15 mouse cellular contexts compared by ENCODE assay signal in genomic region chr6:113001719-113002118, GRCm38 (mm10). TPM values are rescaled to one million over a fixed set of nuclear protein-coding genes. Genes with fewer than 3 reads are reported as not detected.
A peak's percentile ranks its signal among the peaks of the same experiment; 100 is the strongest.
DNase-seq lines count a peak whose midpoint lies in the region; ATAC-seq lines count a peak whose summit lies in the region.
"Had no signal": no experiment of that assay in that cellular context is flagged by ENCODE, and none has a peak within 500 bp of the region (broad histone marks: within the 10 kb centered on the region; RNA-seq: fewer than 3 reads in every experiment).

No protein-coding gene starts in this region.

- H3K4me3 ChIP-seq in kidney, embryonic 16.5 days (ENCODE audit: low read length) = no peak overlapping the region
- no peak overlapping the region for H3K4me3 ChIP-seq in neural tube, embryonic 13.5 days
- no peak overlapping the region for H3K4me3 ChIP-seq in neural tube, embryonic 15.5 days (replicated peaks)
- H3K4me3 ChIP-seq: forebrain, embryonic 15.5 days; heart, embryonic 12.5 days; hindbrain, embryonic 13.5 days; limb, embryonic 15.5 days; stomach, embryonic 15.5 days had no signal

- H3K9me3 ChIP-seq in kidney, embryonic 16.5 days (ENCODE audit: low read length) = no peaks in the 10 kb centered on the region
- no peaks in the 10 kb centered on the region for H3K9me3 ChIP-seq in neural tube, embryonic 13.5 days
- no peaks in the 10 kb centered on the region for H3K9me3 ChIP-seq in neural tube, embryonic 15.5 days (replicated peaks)
- H3K9me3 ChIP-seq: forebrain, embryonic 15.5 days; heart, embryonic 12.5 days; hindbrain, embryonic 13.5 days; limb, embryonic 15.5 days; stomach, embryonic 15.5 days had no signal

- peak; percentile 7 to 19 for DNase-seq in kidney, adult 8-10 months
- DNase-seq in ZHBTc4 (ENCODE audit: low read depth, low spot score) = peak; percentile 67
- no peak for DNase-seq in cerebellum, postnatal 4 days (ENCODE audit: low spot score in 2 of 2)
- no peak for DNase-seq in right cerebral cortex, postnatal 4 days
- DNase-seq: cerebellum, postnatal 14 days; thymus, postnatal 25 days had no signal

- H3K9ac ChIP-seq in kidney, embryonic 16.5 days (replicated peaks; ENCODE audit: low read length) = no peak overlapping the region
- H3K9ac ChIP-seq in neural tube, embryonic 13.5 days = no peak overlapping the region
- no peak overlapping the region for H3K9ac ChIP-seq in neural tube, embryonic 15.5 days (replicated peaks)
- H3K9ac ChIP-seq: forebrain, embryonic 15.5 days; heart, embryonic 12.5 days; hindbrain, embryonic 13.5 days; limb, embryonic 15.5 days; stomach, embryonic 15.5 days had no signal

- ATAC-seq in kidney, embryonic 16.5 days (ENCODE audit: low FRiP score, low TSS enrichment) = no peak
- 0 out of 2 replicates have a peak, but pooled peaks have one; percentile 25 for ATAC-seq in neural tube, embryonic 13.5 days (ENCODE audit: low read depth)
- ATAC-seq in neural tube, embryonic 15.5 days (ENCODE audit: low FRiP score) = no peak

- H3K4me1 ChIP-seq in kidney, embryonic 16.5 days (ENCODE audit: insufficient read depth, low read length) = 0 out of 2 replicates have a peak, but pooled peaks cover 4% of the 10 kb centered on the region
- H3K4me1 ChIP-seq in neural tube, embryonic 13.5 days (replicated peaks) = peaks cover 7% of the 10 kb centered on the region
- peaks cover 8% of the 10 kb centered on the region for H3K4me1 ChIP-seq in neural tube, embryonic 15.5 days
- H3K4me1 ChIP-seq: heart, embryonic 12.5 days; limb, embryonic 15.5 days had no signal

- no peaks in the 10 kb centered on the region for H3K27me3 ChIP-seq in kidney, embryonic 16.5 days (ENCODE audit: insufficient read depth, low read length)
- no peaks in the 10 kb centered on the region for H3K27me3 ChIP-seq in neural tube, embryonic 13.5 days
- H3K27me3 ChIP-seq in neural tube, embryonic 15.5 days (replicated peaks) = no peaks in the 10 kb centered on the region
- H3K27me3 ChIP-seq: forebrain, embryonic 15.5 days; heart, embryonic 12.5 days; hindbrain, embryonic 13.5 days; stomach, embryonic 15.5 days had no signal

- H3K36me3 ChIP-seq in kidney, embryonic 16.5 days (ENCODE audit: insufficient read depth, low read length) = no peaks in the 10 kb centered on the region
- H3K36me3 ChIP-seq in neural tube, embryonic 13.5 days = no peaks in the 10 kb centered on the region
- H3K36me3 ChIP-seq in neural tube, embryonic 15.5 days = no peaks in the 10 kb centered on the region
- H3K36me3 ChIP-seq: forebrain, embryonic 15.5 days; heart, embryonic 12.5 days; hindbrain, embryonic 13.5 days; limb, embryonic 15.5 days; stomach, embryonic 15.5 days had no signal

- WGBS in kidney, embryonic 16.5 days = 66% methylated on average over 12 of the region's 12 CpGs
- WGBS in neural tube, embryonic 13.5 days = 77% methylated on average over 12 of the region's 12 CpGs
- WGBS in neural tube, embryonic 15.5 days = 74% methylated on average over 12 of the region's 12 CpGs

- H3K27ac ChIP-seq in kidney, embryonic 16.5 days (ENCODE audit: low read length) = no peak overlapping the region
- H3K27ac ChIP-seq in neural tube, embryonic 13.5 days (replicated peaks) = no peak overlapping the region
- H3K27ac ChIP-seq in neural tube, embryonic 15.5 days (replicated peaks) = no peak overlapping the region
- H3K27ac ChIP-seq: forebrain, embryonic 15.5 days; hindbrain, embryonic 13.5 days; limb, embryonic 15.5 days; macrophage; stomach, embryonic 15.5 days had no signal

- no peak overlapping the region for H3K4me2 ChIP-seq in kidney, embryonic 16.5 days (replicated peaks; ENCODE audit: low read depth, low read length)
- no peak overlapping the region for H3K4me2 ChIP-seq in neural tube, embryonic 13.5 days
- H3K4me2 ChIP-seq in neural tube, embryonic 15.5 days = no peak overlapping the region
- H3K4me2 ChIP-seq: forebrain, embryonic 15.5 days; heart, embryonic 12.5 days; hindbrain, embryonic 13.5 days; limb, embryonic 15.5 days; stomach, embryonic 15.5 days had no signal

RNA-seq across cellular contexts. Expression of gene Thumpd3, which starts 44.3 kb away (rescaled TPM):
- polyA plus RNA-seq in kidney, embryonic 16.5 days (2015; fragmentation: Nextera tagmentation; extraction: Ambion mirVana) = 50.9 and 55.1 TPM in 2 replicates
- 58.8 and 64.5 TPM in 2 replicates for polyA plus RNA-seq in neural tube, embryonic 13.5 days (2015; fragmentation: Nextera tagmentation; extraction: Ambion mirVana)
- 49.2 and 57.5 TPM in 2 replicates for polyA plus RNA-seq in neural tube, embryonic 15.5 days (2015; fragmentation: Nextera tagmentation; extraction: Ambion mirVana)

RNA-seq across cellular contexts. Expression of gene Srgap3, which starts 54.7 kb away (rescaled TPM):
- 3.9 and 5.8 TPM in 2 replicates for polyA plus RNA-seq in kidney, embryonic 16.5 days (2015; fragmentation: Nextera tagmentation; extraction: Ambion mirVana)
- polyA plus RNA-seq in neural tube, embryonic 13.5 days (2015; fragmentation: Nextera tagmentation; extraction: Ambion mirVana) = 29.2 and 30.8 TPM in 2 replicates
- polyA plus RNA-seq in neural tube, embryonic 15.5 days (2015; fragmentation: Nextera tagmentation; extraction: Ambion mirVana) = 24.1 and 26.3 TPM in 2 replicates

Comparison
In these comparisons a context has a peak if more than half of its experiments do, and no peak if none do; other contexts are left out.
1. DNase-seq: peak in kidney, adult 8-10 months (2 of 2) and ZHBTc4 (single experiment); none in cerebellum, postnatal 4 days (0 of 2) and right cerebral cortex, postnatal 4 days (single experiment).